Mouse (Mus musculus) liver, embryonic 11.5 days (tissue): ENCODE results near the gene Ddx49. TPM values are rescaled to one million over a fixed set of nuclear protein-coding genes. Genes with fewer than 3 reads are reported as not detected.

ENCODE experiments used
- ATAC-seq: fragments of 200-750 bp; cut with Nextera tagmentation; replicated peaks from 2 replicates; pipeline ENCODE4 v1.8.0; 2017; ENCODE audit warnings: moderate number of reproducible peaks, mild to moderate bottlenecking, moderate TSS enrichment, moderate library complexity; ENCODE audit not compliant: low FRiP score
- DNase-seq: peaks from one replicate; pipeline ENCODE4 v3.0.0-alpha.2; 2017; ENCODE audit warnings: low spot score
- H3K27ac ChIP-seq: fragments of 300-500 bp; sonication (generic); 2 replicates; pipeline ENCODE4 v1.5.1; 2014; ENCODE audit warnings: mild to moderate bottlenecking, low read depth, low read length, control low read depth
- H3K27me3 ChIP-seq: fragments of 300-500 bp; sonication (generic); replicated peaks from 2 replicates; pipeline ENCODE4 v1.6.1; 2014; ENCODE audit warnings: low read length, mixed read lengths; ENCODE audit not compliant: control insufficient read depth, insufficient read depth
- H3K36me3 ChIP-seq: fragments of 300-500 bp; sonication (generic); 2 replicates; pipeline ENCODE4 v1.6.1; 2014; ENCODE audit warnings: mild to moderate bottlenecking, low read length, moderate library complexity, mixed read lengths; ENCODE audit not compliant: control insufficient read depth, insufficient read depth
- H3K4me1 ChIP-seq: fragments of 300-500 bp; sonication (generic); replicated peaks from 2 replicates; pipeline ENCODE4 v1.6.1; 2014; ENCODE audit warnings: low read length, mixed read lengths; ENCODE audit not compliant: control insufficient read depth, insufficient read depth
- H3K4me2 ChIP-seq: fragments of 300-500 bp; sonication (generic); 2 replicates; pipeline ENCODE4 v1.6.1; 2014; ENCODE audit warnings: mild to moderate bottlenecking, control low read depth, moderate library complexity
- H3K4me3 ChIP-seq: fragments of 300-500 bp; sonication (generic); 2 replicates; pipeline ENCODE4 v1.5.1; 2014; ENCODE audit warnings: low read depth, low read length, control low read depth
- H3K9ac ChIP-seq: fragments of 300-500 bp; sonication (generic); 2 replicates; pipeline ENCODE4 v1.6.1; 2014; ENCODE audit warnings: low read depth, low read length, control low read depth
- H3K9me3 ChIP-seq: fragments of 300-500 bp; sonication (generic); 2 replicates; pipeline ENCODE4 v1.6.1; 2016; ENCODE audit warnings: low read length, inconsistent platforms, mixed read lengths; ENCODE audit not compliant: control insufficient read depth
- WGBS: fragments of 180-500 bp; shearing (Covaris S2); extraction: QIAGEN DNeasy Blood & Tissue Kit; methylation state at CpG from one replicate; pipeline ENCODE4 v1.1.7; 2014; 5-methylcytosine and 5-hydroxymethylcytosine counted together
- polyA plus RNA-seq: library from polyadenylated mRNA; unstranded; fragments of >200 nt; fragmentation: Nextera tagmentation; extraction: Ambion mirVana; gene quantifications from 2 replicates; pipeline ENCODE4 v1.2.1, GENCODE M21; 2014

The Ddx49 gene
- polyA plus RNA-seq, 1 experiment from 2014 or later = 56.5 TPM

GRCm38 (mm10) chr8:70342007-70342406, 39.7 kb upstream of the Ddx49 start:
- Histone ChIP-seq H3K36me3 (peaks cover 63% of the 10 kb centered on the region), H3K27me3 (no peaks in the 10 kb centered on the region), H3K4me1 (peaks cover 19% of the 10 kb centered on the region), H3K4me2 (no peak overlapping the region), H3K9me3 (no peaks in the 10 kb centered on the region), H3K4me3 (no peak overlapping the region), H3K27ac (no peak overlapping the region), H3K9ac (no peak overlapping the region)
- DNase-seq (no peak), ATAC-seq (no peak)
- WGBS = 87% methylated on average over 14 of the region's 14 CpGs

- Histone ChIP-seq H3K9me3 (no peaks in the 10 kb centered on the region), H3K4me2 (no peak overlapping the region), H3K27ac (no peak overlapping the region), H3K9ac (no peak overlapping the region), H3K4me1 (peaks cover 11% of the 10 kb centered on the region), H3K27me3 (no peaks in the 10 kb centered on the region), H3K36me3 (peaks cover 73% of the 10 kb centered on the region), H3K4me3 (no peak overlapping the region)
- DNase-seq (no peak), ATAC-seq (no peak)
- 92% methylated on average over 7 of the region's 7 CpGs for WGBS
These were observed 38.4 kb upstream of the Ddx49 start for GRCm38 (mm10) chr8:70340659-70341058.

- Histone ChIP-seq H3K27me3 (no peaks in the 10 kb centered on the region), H3K36me3 (peaks cover 89% of the 10 kb centered on the region), H3K4me3 (no peak overlapping the region), H3K9me3 (no peaks in the 10 kb centered on the region), H3K4me2 (no peak overlapping the region), H3K9ac (no peak overlapping the region), H3K4me1 (no peaks in the 10 kb centered on the region; the same call in 1 of the 2 replicates), H3K27ac (no peak overlapping the region)
- WGBS = 91% methylated on average over 7 of the region's 7 CpGs
- DNase-seq = no peak
- ATAC-seq = no peak
These were observed 36.6 kb upstream of the Ddx49 start for GRCm38 (mm10) chr8:70338931-70339330.

GRCm38 (mm10) chr8:70332878-70333202, 30.6 kb upstream of the Ddx49 start:
- Histone ChIP-seq H3K27ac (no peak overlapping the region), H3K27me3 (no peaks in the 10 kb centered on the region; the same call in 1 of the 2 replicates), H3K9ac (no peak overlapping the region), H3K4me2 (no peak overlapping the region), H3K36me3 (peaks cover 64% of the 10 kb centered on the region), H3K9me3 (no peaks in the 10 kb centered on the region), H3K4me3 (no peak overlapping the region), H3K4me1 (peaks cover 33% of the 10 kb centered on the region)
- DNase-seq (no peak), ATAC-seq (no peak)
- WGBS = 94% methylated on average over 6 of the region's 6 CpGs

DNA sequence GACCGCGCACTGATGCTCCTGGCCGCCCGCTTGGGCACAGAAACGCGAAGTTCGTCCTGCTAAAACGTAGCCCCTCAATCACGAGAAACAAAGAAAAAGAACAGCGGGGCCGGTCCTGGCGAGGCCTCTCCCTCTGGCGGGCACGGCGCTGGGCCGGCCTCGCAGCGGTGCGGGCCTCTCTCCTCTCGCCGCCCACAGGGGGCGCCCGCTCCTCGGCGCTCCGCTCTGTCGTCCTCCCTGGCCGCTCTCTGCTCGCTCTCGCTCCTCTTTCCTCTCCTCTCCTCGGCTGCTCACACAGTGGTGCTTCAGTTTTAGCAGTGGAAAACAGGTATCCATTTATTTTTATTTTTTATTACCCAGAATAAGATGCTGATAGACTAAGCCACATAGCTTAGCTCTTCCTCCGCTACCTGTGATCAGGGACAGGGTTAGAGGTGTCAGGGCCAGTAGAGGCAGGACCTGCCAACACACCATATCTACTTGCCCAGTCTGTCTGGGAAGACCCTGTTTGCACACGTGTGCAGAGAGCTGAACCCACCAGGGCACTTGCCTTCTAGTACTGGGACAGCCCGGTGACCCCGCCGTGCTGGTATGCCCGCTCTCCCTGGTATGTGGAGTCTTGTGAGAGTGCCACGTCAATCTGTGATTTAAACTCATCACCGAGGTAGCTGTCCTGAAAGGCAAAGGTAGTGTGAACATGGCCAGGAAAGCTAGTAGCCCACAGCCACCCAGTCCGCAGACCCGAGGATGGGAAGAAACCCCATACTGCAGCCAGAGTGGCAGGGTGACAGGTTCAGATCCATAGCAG, 30.0 kb upstream of the Ddx49 start:
- Histone ChIP-seq H3K27me3 (no peaks in the 10 kb centered on the region; the same call in 1 of the 2 replicates), H3K9ac (no peak overlapping the region), H3K4me2 (no peak overlapping the region), H3K4me1 (peaks cover 34% of the 10 kb centered on the region), H3K9me3 (no peaks in the 10 kb centered on the region; the same call in 1 of the 2 replicates), H3K27ac (no peak overlapping the region), H3K4me3 (no peak overlapping the region), H3K36me3 (peaks cover 59% of the 10 kb centered on the region)
- ATAC-seq (peak; percentile 57), DNase-seq (peak; percentile 72)
- WGBS = 45% methylated on average over 41 of the region's 41 CpGs

DNA sequence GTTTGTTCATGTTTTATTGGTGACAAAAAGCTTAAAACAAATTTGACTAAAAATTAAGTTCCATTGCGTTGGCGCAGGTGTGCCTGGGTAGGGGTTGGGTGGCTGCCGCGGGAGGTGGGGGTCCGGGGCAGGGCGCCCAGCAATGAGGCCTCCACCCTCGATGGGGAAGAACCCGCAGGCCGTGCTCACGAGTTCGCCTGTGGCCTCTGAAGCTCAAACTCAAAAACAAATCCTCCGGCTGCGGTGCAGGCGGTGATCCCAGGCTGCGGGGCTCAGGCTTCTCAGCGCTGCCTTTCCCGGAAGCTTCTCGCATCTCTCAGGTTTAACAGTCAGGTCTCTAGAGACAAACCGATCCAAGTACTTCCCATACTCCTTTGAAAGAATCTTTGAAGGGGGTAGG, 29.2 kb upstream of the Ddx49 start:
- Histone ChIP-seq H3K9ac (no peak overlapping the region), H3K9me3 (no peaks in the 10 kb centered on the region; the same call in 1 of the 2 replicates), H3K27ac (no peak overlapping the region), H3K27me3 (no peaks in the 10 kb centered on the region; the same call in 1 of the 2 replicates), H3K4me1 (peaks cover 34% of the 10 kb centered on the region), H3K36me3 (peaks cover 51% of the 10 kb centered on the region), H3K4me2 (no peak overlapping the region), H3K4me3 (no peak overlapping the region)
- no peak for DNase-seq
- 80% methylated on average over 19 of the region's 19 CpGs for WGBS
- no peak for ATAC-seq

- Histone ChIP-seq H3K9me3 (no peaks in the 10 kb centered on the region; the same call in 1 of the 2 replicates), H3K4me3 (peak overlapping the region; percentile 26), H3K4me1 (peaks cover 34% of the 10 kb centered on the region), H3K4me2 (peak overlapping the region; percentile 53), H3K27ac (no peak overlapping the region; the same call in 1 of the 2 replicates), H3K9ac (no peak overlapping the region), H3K27me3 (no peaks in the 10 kb centered on the region; the same call in 1 of the 2 replicates), H3K36me3 (peaks cover 49% of the 10 kb centered on the region)
- peak; percentile 61 for ATAC-seq
- DNase-seq = peak; percentile 74
- 45% methylated on average over 53 of the region's 53 CpGs for WGBS
These were observed 28.6 kb upstream of the Ddx49 start for GRCm38 (mm10) chr8:70330741-70331364.

- H3K9me3 ChIP-seq = no peaks in the 10 kb centered on the region; the same call in 1 of the 2 replicates
- DNase-seq = peak; percentile 70
- H3K27ac ChIP-seq = no peak overlapping the region; the same call in 1 of the 2 replicates
- ATAC-seq = 0 out of 2 replicates have a peak, but pooled peaks have one; percentile 6
- H3K9ac ChIP-seq = peak overlapping the region; percentile 34; the same call in 1 of the 2 replicates
- H3K27me3 ChIP-seq = no peaks in the 10 kb centered on the region; the same call in 1 of the 2 replicates
- peak overlapping the region; percentile 26 for H3K4me3 ChIP-seq
- H3K36me3 ChIP-seq = peaks cover 41% of the 10 kb centered on the region
- peak overlapping the region; percentile 53 for H3K4me2 ChIP-seq
- peaks cover 34% of the 10 kb centered on the region for H3K4me1 ChIP-seq
- WGBS = 16% methylated on average over 45 of the region's 45 CpGs
These were observed 27.8 kb upstream of the Ddx49 start for GRCm38 (mm10) chr8:70329835-70330740.
